Mouse (Mus musculus) gonadal fat pad, adult 2 months (tissue): ENCODE measurements around the gene Retnlg. TPM values are rescaled to one million over a fixed set of nuclear protein-coding genes. Genes with fewer than 3 reads are reported as not detected.
"Not testable (repeated sequence)": the region's sequence is repeated elsewhere in the genome, so short reads cannot be mapped to it uniquely, and the experiment has no call there.

Source experiments
- DNase-seq: peaks from one replicate; pipeline ENCODE4 v3.0.0-alpha.2; 2012; ENCODE audit warnings: low read depth
- polyA plus RNA-seq: library from polyadenylated mRNA; depleted of rRNA; stranded (reverse); fragments of >200 nt; gene quantifications from 2 replicates; pipeline ENCODE4 v1.2.3, GENCODE M21; 2012; rRNA removed

The Retnlg gene
- 0.70 and 4.2 TPM in 2 replicates for polyA plus RNA-seq

- no peak for DNase-seq
Measured at GRCm38 (mm10) chr16:48872321-48872720, at the start of gene Retnlg. Gene Retnlg (plus strand): TSS chr16:48872621.

- no peak for DNase-seq
Measured at GRCm38 (mm10) chr16:48826474-48826873, 45.9 kb upstream of the Retnlg start.

GRCm38 (mm10) chr16:48827625-48828024 is 44.8 kb upstream of the Retnlg start:
- no peak for DNase-seq

GRCm38 (mm10) chr16:48829060-48829459 is 43.4 kb upstream of the Retnlg start:
- no peak for DNase-seq

- no peak for DNase-seq
Measured at GRCm38 (mm10) chr16:48832055-48832454, 40.4 kb upstream of the Retnlg start.

- not testable (repeated sequence) for DNase-seq
Measured at GRCm38 (mm10) chr16:48833626-48834025, 38.8 kb upstream of the Retnlg start.

- no peak for DNase-seq
Measured at GRCm38 (mm10) chr16:48842266-48842665, 30.2 kb upstream of the Retnlg start, which contains the start of gene Retnla. Gene Retnla (plus strand): TSS chr16:48842551.

GRCm38 (mm10) chr16:48843671-48844386 is 28.6 kb upstream of the Retnlg start:
- no peak for DNase-seq

GRCm38 (mm10) chr16:48865004-48865403 is 7.4 kb upstream of the Retnlg start:
- not testable (repeated sequence) for DNase-seq

GRCm38 (mm10) chr16:48867690-48868089 is 4.7 kb upstream of the Retnlg start:
- no peak for DNase-seq

- no peak for DNase-seq
Measured at GRCm38 (mm10) chr16:48868663-48869062, 3.8 kb upstream of the Retnlg start.

GRCm38 (mm10) chr16:48869671-48870070 is 2.8 kb upstream of the Retnlg start:
- no peak for DNase-seq

- DNase-seq, result no peak
Measured at GRCm38 (mm10) chr16:48871754-48872153, 667 bp upstream of the Retnlg start.

GRCm38 (mm10) chr16:48890733-48891132 is 18.3 kb downstream of the Retnlg start:
- DNase-seq, result no peak

- no peak for DNase-seq
Measured at GRCm38 (mm10) chr16:48899868-48900267, 27.4 kb downstream of the Retnlg start.

GRCm38 (mm10) chr16:48911184-48911583 is 38.8 kb downstream of the Retnlg start:
- DNase-seq, result no peak

- no peak for DNase-seq
Measured at GRCm38 (mm10) chr16:48913206-48913605, 40.8 kb downstream of the Retnlg start.

GRCm38 (mm10) chr16:48923724-48924123 is 51.3 kb downstream of the Retnlg start:
- no peak for DNase-seq

Other genes starting within 250 kb of the Retnlg start
- 0.01 and 0.03 TPM in 2 replicates for gene Trat1, start 100.6 kb upstream of the Retnlg start, polyA plus RNA-seq
- not detected in 2 replicates for gene Retnlb, start 55.8 kb upstream of the Retnlg start, polyA plus RNA-seq
- gene Retnla, start 30.1 kb upstream of the Retnlg start, polyA plus RNA-seq, result 302 and 828 TPM in 2 replicates
- 4.0 and 4.6 TPM in 2 replicates for gene Dzip3, start 121.5 kb downstream of the Retnlg start, polyA plus RNA-seq
- gene Cip2a, start 121.6 kb downstream of the Retnlg start, polyA plus RNA-seq, result 0.72 and 0.82 TPM in 2 replicates
- 0.03 TPM in 1 of 2 replicates, not detected in the other for gene Myh15, start 184.9 kb downstream of the Retnlg start, polyA plus RNA-seq